Mouse (Mus musculus): Measurements from ENCODE around the gene Rfc1. TPM values are rescaled to one million over a fixed set of nuclear protein-coding genes. Genes with fewer than 3 reads are reported as not detected.

Gene Rfc1
- total and polyA plus RNA-seq, 3 experiments, result 50.2 to 2,723 (median 51.5) TPM

DNA sequence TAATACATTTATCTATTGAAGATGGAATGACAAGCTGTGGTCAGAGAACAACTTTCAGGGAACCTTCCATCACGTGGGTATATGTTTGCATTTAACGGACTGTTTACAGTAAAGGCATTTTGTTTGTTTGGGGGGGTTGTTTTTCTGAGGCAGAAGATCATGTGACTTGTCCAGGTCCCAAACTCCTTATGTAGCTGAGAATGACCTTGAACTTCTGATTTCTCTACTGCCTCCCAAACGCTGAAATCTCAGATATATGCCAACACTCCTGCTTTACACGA lies 545 bp upstream of the Rfc1 start:
- Histone ChIP-seq H3K27me3 (ENCODE audit: control insufficient read depth in 1 of 2, insufficient read depth in 2 of 2, low read length in 2 of 2) (no peaks in the 10 kb centered on the region), H3K9me3 (replicated peaks; ENCODE audit: insufficient read depth, low read length) (no peaks in the 10 kb centered on the region), H3K79me2 (ENCODE audit: control insufficient read depth, insufficient read depth, low read length, poor library complexity) (peaks cover 23% of the 10 kb centered on the region), H3K4me1 (ENCODE audit: control insufficient read depth in 1 of 2, insufficient read depth in 2 of 2, low read length in 2 of 2) (peaks cover 0 to 12% of the 10 kb centered on the region in 2 experiments; a peak in 2 of 4 replicates), H3K9ac (ENCODE audit: control insufficient read depth, low read depth, low read length, poor library complexity, severe bottlenecking) (peak overlapping the region; percentile 56), H3K4me3 (ENCODE audit: control insufficient read depth in 1 of 2, insufficient read depth in 1 of 2, low read depth in 2 of 2, low read length in 2 of 2) (peak overlapping the region; percentile 40 to 80), H3K27ac (ENCODE audit: control insufficient read depth, low read depth, low read length) (peak overlapping the region; percentile 57), H3K36me3 (ENCODE audit: control insufficient read depth in 1 of 2, insufficient read depth in 2 of 2, low read length in 2 of 2) (peaks cover 0 to 16% of the 10 kb centered on the region in 2 experiments; a peak in 3 of 4 replicates)
- TF ChIP-seq USF1 (IDR thresholded peaks at IDR 0.05; ENCODE audit: low read depth, low read length) (peak; percentile 51; the same call in 1 of the 2 replicates), SMC3 (IDR thresholded peaks at IDR 0.05; ENCODE audit: low read depth, low read length) (no peak), MYC (IDR thresholded peaks at IDR 0.05; ENCODE audit: low read depth, low read length) (no peak)
- no peak for DNase-seq (ENCODE audit: low read depth, low spot score)

DNA sequence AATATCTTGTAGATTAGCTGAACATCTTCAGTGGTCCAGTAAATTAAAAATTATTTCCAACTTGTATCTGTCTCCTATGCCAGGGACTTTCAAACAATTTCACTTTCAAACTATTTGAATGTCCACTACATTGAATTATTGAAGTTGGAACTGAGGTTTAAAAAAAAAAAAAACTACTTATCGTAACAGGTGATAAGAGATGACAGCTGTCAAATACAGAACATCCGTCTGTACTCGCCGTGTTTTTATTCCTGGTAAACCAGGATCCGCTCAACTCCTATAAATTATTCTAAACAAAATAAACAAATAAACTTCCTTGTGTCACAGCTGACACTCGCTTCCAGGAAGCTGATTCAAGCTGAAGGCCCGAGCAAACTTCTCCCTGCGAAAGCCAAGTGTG lies 682 bp downstream of the Rfc1 start:
- Histone ChIP-seq H3K27me3 (ENCODE audit: control insufficient read depth in 1 of 2, insufficient read depth in 2 of 2, low read length in 2 of 2) (no peaks in the 10 kb centered on the region), H3K27ac (ENCODE audit: control insufficient read depth, low read depth, low read length) (peak overlapping the region; percentile 83), H3K9me3 (replicated peaks; ENCODE audit: insufficient read depth, low read length) (no peaks in the 10 kb centered on the region), H3K9ac (ENCODE audit: control insufficient read depth, low read depth, low read length, poor library complexity, severe bottlenecking) (peak overlapping the region; percentile 94), H3K4me1 (ENCODE audit: control insufficient read depth in 1 of 2, insufficient read depth in 2 of 2, low read length in 2 of 2) (peaks cover 0 to 12% of the 10 kb centered on the region in 2 experiments; a peak in 2 of 4 replicates), H3K79me2 (ENCODE audit: control insufficient read depth, insufficient read depth, low read length, poor library complexity) (peaks cover 27% of the 10 kb centered on the region), H3K36me3 (ENCODE audit: control insufficient read depth in 1 of 2, insufficient read depth in 2 of 2, low read length in 2 of 2) (peaks cover 0 to 16% of the 10 kb centered on the region in 2 experiments; a peak in 3 of 4 replicates), H3K4me3 (ENCODE audit: control insufficient read depth in 1 of 2, insufficient read depth in 1 of 2, low read depth in 2 of 2, low read length in 2 of 2) (peak overlapping the region; percentile 61 to 80)
- TF ChIP-seq ZNF384 (IDR thresholded peaks at IDR 0.05; ENCODE audit: low read depth, low read length), result peak; percentile 94
- peak; percentile 78 for TF ChIP-seq GATA1 (IDR thresholded peaks at IDR 0.05; ENCODE audit: low read depth, low read length)
- TF ChIP-seq ETS1 (IDR thresholded peaks at IDR 0.05; ENCODE audit: low read depth, low read length), result peak; percentile 70
- TF ChIP-seq SIN3A (IDR thresholded peaks at IDR 0.05; ENCODE audit: low read length), result peak; percentile 97
- TF ChIP-seq MXI1 (IDR thresholded peaks at IDR 0.05; ENCODE audit: low read depth, low read length), result peak; percentile 82
- TF ChIP-seq MAX (IDR thresholded peaks at IDR 0.05; ENCODE audit: low read length), result no peak; the same call in 1 of the 2 replicates
- no peak for DNase-seq (ENCODE audit: low read depth, low spot score)

DNA sequence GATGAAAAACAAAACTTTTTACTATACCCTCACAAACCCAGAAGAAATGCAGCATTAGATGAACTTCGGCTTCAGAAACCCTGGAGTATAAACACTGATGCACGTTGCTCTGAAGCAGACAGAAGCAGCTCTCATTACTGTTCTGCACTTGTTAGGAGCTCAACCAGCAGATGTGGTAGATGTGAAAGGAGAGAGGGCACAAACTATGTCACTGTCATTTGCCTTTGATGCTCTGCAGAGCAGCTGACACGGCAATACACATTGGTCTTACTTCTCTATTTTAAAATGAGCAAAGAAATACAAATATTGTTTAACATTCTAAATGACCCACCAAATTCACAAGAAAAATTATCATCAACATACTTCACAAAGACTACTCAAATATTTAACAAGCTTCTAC lies 5.5 kb downstream of the Rfc1 start:
- Histone ChIP-seq H3K9ac (ENCODE audit: control insufficient read depth, low read depth, low read length, poor library complexity, severe bottlenecking) (no peak overlapping the region), H3K4me1 (ENCODE audit: control insufficient read depth in 1 of 2, insufficient read depth in 2 of 2, low read length in 2 of 2) (peaks cover 9 to 17% of the 10 kb centered on the region in 2 experiments; a peak in 3 of 4 replicates), H3K27ac (ENCODE audit: control insufficient read depth, low read depth, low read length) (no peak overlapping the region), H3K9me3 (replicated peaks; ENCODE audit: insufficient read depth, low read length) (no peaks in the 10 kb centered on the region), H3K4me3 (ENCODE audit: control insufficient read depth in 1 of 2, insufficient read depth in 1 of 2, low read depth in 2 of 2, low read length in 2 of 2) (no peak overlapping the region), H3K79me2 (ENCODE audit: control insufficient read depth, insufficient read depth, low read length, poor library complexity) (peaks cover 47% of the 10 kb centered on the region), H3K36me3 (ENCODE audit: control insufficient read depth in 1 of 2, insufficient read depth in 2 of 2, low read length in 2 of 2) (peaks cover 0 to 20% of the 10 kb centered on the region in 2 experiments; a peak in 3 of 4 replicates), H3K27me3 (ENCODE audit: control insufficient read depth in 1 of 2, insufficient read depth in 2 of 2, low read length in 2 of 2) (no peaks in the 10 kb centered on the region)
- no peak for DNase-seq (ENCODE audit: low read depth, low spot score)
- TF ChIP-seq USF2 (IDR thresholded peaks at IDR 0.05; ENCODE audit: borderline replicate concordance in 1 of 2, insufficient read depth in 1 of 2, low read depth in 1 of 2, low read length in 2 of 2) (no peak), CHD1 (IDR thresholded peaks at IDR 0.05; ENCODE audit: low read depth, low read length) (no peak), JUND (IDR thresholded peaks at IDR 0.05; ENCODE audit: low read depth, low read length) (no peak), EP300 (IDR thresholded peaks at IDR 0.05; ENCODE audit: low read depth in 1 of 2, low read length in 2 of 2) (no peak), RCOR1 (IDR thresholded peaks at IDR 0.05; ENCODE audit: low read depth, low read length) (no peak), TAL1 (IDR thresholded peaks at IDR 0.05; ENCODE audit: low read length) (no peak), ETS1 (IDR thresholded peaks at IDR 0.05; ENCODE audit: low read depth, low read length) (no peak), MAZ (IDR thresholded peaks at IDR 0.05; ENCODE audit: low read depth, low read length) (no peak), POLR2AphosphoS5 (IDR thresholded peaks at IDR 0.05; ENCODE audit: borderline replicate concordance, low read depth, low read length) (no peak), HCFC1 (IDR thresholded peaks at IDR 0.05; ENCODE audit: low read depth, low read length) (no peak), ZMIZ1 (IDR thresholded peaks at IDR 0.05; ENCODE audit: low read depth, low read length) (no peak), E2F4 (IDR thresholded peaks at IDR 0.05; ENCODE audit: borderline replicate concordance, low read depth, low read length) (no peak), POLR2AphosphoS2 (IDR thresholded peaks at IDR 0.05; ENCODE audit: low read length) (no peak), MYB (IDR thresholded peaks at IDR 0.05; ENCODE audit: low read depth, low read length) (no peak), POLR2A (IDR thresholded peaks at IDR 0.05; ENCODE audit: control insufficient read depth in 1 of 2, insufficient read depth in 1 of 2, low read depth in 1 of 2, low read length in 2 of 2, poor library complexity in 1 of 2) (no peak), TBP (IDR thresholded peaks at IDR 0.05; ENCODE audit: low read depth, low read length) (no peak)
